Mouse (Mus musculus) urinary bladder, postnatal 14 days (tissue): ENCODE measurements at regions not wholly inside any gene's neighbourhood (a gene's known extent, or its start where the extent isn't known, plus 50 kb on each side); places are given as distances from the start of the nearest gene placed in this dataset.

Experiments
- DNase-seq: peaks from one replicate; pipeline ENCODE4 v3.0.0; 2021; ENCODE audit warnings: low spot score

DNA sequence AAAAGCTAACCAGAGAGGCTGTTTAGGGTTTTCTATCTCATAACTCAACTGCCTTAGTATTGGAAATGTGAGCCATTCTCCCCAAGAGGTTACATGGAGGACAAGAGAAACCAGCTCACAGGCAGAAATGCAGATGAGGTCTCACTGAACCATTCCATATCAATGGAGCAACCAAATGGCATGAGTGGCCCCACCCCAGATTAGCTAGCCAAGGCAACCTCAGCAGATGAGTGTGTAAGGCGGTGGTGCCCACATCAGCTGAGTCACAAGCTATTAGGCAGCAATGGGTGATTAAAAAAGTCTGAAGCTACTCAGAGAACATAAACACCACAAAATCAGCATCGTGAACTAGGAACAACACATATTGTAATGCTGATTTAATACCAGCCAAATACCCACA lies 133.2 kb downstream of the Lpin1 start:
- DNase-seq = no peak

DNA sequence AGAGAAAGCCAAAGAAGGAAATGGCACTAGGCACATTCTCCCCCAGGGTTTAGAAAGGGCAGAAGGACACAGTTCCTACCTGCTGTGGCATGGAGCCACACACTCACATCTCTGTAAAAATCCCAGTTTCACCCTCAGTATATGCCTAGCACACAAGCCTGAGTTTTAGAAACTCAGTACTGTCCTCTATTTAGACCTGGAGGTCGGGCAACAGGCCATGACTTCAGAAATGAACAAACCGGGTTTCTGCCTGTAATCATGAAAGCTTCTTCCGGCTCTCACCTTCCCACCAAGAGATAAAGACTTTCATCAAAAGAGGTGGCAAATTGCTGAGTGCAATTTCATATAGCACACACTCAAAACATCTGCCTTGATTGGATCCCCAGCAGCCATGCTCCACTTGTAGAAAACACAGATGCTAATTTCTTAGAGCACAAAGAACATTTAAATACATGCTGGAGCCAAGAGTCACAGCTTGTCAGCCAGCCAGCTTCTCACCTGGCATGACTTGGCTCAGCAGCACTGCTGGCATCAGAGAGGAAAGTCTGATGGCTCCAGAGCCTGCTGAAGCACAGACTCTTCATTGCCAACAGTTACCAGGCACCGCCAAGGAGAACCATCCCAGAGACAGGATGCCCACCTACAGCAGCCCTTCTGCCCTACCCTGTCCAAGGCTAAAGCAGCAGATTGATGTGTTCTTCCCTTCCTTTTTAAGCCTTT lies 136.2 kb downstream of the Lpin1 start:
- no peak for DNase-seq

DNA sequence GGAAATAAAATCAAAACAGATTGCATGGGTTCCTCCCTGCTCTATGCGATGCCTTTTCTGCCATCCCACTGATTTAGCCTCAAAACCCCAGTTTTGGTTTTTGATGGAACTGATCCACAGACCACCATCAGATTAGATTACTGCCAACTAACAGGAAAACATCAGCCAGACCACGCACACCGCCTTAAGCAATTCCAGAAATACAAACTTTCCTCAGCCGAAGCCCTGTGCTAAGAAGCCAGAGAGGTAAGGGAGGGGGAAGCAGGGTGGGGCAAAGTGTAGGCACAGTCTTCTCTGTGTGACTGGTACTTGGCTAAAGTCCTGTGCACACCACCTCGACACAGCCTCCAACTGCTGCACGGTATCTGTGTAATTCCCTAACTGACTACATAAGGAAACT lies 153.3 kb downstream of the Lpin1 start:
- no peak for DNase-seq

DNA sequence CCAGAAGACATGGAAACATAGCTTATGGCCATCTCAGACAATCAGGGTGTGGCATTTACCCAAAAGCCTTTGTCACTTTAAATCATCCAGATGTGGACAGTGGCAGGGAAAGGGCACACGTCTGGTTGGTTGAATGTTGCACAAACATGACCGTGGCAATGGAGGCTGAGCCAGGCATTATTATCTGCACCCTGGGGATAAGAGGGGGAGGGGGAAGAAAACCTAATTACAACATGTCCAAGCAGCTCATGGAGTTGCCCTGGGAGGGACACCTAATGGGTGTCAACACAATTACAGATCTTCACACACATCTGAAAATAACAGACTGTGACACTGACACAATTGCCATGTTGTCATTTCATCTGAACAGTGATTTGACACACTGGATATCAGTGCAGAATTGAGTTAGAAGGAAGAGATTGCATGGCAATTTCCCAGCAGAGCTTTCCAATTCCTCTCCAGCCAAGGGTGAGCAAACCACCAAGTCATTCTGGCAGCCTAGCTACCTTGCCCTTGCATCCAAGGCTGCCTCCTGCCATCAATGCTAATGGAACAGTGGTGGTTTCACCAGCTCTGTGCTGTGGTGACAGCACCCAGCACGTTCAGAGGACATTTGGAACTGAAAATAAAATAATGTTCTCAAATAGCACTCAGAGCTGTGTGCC lies 159.9 kb downstream of the Lpin1 start:
- no peak for DNase-seq

DNA sequence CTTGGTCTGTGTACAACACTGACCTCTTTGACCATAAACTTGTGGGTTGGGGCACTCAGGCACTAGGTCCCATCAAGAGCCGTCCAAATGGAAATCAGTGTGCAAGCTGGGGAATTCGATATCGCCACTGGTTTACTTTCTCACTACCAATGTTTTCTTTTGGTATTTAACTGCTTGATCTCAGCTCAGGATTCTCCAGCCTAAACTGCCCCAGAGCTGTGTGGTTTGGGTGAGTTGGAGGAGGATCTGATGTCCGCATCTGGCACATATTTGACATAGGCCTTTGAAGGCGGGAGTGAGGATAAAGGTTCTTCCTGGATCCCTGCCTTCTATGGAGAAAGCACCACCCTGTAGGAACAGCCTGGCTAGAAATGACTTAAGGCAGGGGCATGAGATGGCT lies 172.0 kb downstream of the Lpin1 start:
- no peak for DNase-seq

DNA sequence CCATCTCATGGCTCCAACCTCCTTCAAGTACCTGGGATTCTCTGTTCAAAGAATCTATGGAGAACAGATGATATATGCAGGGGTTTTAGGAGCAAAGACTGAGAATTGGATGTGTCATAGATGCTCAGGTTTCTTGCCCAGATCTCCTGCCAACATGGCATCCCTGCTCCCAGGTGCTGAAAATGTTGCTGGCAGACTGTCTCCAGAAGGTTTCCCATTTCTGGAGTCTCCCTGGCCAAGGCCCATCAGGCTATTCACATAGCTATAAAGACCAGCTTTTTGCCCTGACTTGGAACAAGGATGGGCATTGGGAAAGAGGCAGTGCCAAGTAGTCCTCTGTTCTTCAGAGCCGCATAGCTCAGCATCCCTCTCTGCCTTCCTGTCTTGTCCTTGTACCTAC lies 173.8 kb downstream of the Lpin1 start:
- no peak for DNase-seq

DNA sequence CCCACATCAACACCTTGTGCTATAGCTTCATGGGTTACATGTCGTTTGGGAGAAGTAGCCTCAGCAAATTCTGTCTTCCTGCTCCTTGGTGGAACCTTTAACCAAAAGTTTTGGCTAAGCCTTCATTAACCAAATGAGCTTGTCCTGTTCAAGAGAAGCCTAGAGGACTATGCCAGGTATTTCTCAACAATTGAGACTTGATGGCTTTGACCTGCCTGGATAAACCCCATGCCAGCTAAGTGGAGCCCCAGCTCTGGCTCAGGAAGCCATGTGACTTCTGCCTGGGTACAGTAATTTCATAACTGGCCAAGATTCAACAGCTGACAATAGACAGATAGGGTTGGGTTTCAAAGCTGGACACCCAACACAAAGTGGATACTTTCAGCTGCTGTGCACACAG lies 174.5 kb downstream of the Lpin1 start:
- DNase-seq = no peak

DNA sequence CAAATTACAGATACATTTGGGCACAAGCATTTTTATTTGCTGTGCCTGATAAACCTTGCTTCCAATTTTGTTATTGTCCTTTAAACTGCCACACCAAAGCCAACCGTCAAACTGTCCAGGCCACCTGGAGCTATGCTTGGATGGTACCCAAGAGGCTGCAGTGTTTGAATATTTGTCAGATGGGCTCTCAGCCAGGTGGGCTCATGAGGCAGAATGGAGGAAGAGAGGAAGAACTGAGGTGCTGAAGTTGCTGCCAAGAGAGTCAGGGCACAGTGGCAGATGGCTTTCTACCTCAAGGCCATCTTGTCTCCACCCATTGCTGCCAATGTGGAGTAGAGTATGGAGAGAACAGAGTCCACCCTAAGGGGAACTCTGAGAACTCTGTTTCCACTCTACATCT lies 176.0 kb downstream of the Lpin1 start:
- DNase-seq = peak; percentile 20

DNA sequence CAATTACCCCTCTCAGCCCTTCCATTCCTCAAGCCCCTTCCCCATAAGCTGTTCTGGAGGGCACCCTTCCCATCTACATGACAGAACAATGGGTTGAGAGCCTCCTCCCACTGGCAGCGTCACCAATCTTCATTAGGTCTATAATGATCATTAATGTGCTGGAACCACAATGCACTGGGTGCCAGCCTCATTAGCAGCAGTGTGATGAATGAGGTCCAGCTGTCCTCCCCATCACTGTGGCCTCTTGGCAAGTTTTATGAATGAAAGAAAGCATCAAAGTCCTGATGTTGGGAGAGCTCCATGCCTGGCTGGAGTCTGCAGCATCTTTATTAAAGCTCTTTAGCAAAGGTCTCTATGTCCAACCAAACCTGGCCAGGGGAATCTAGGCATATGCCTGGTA lies 176.5 kb downstream of the Lpin1 start:
- no peak for DNase-seq

DNA sequence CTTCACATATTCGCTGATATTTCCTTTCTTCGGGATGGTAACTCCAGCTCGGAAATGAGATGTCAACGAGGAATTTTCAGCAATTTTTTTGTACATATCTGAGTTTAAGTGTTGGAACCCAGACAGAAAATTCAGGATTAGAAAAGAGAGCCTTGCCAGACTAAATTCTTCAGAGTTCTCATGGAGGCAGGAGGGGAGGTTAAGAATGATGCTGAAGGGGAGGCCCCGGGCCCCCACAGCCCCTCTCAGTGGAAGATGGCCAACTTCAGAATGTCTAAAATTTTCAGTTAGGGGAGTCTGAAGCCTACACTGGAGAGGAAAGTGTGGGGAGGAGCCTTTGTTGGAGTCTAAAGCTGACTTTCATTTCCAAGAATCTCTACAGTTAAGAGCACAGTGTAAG lies 184.8 kb downstream of the Lpin1 start:
- DNase-seq = no peak

DNA sequence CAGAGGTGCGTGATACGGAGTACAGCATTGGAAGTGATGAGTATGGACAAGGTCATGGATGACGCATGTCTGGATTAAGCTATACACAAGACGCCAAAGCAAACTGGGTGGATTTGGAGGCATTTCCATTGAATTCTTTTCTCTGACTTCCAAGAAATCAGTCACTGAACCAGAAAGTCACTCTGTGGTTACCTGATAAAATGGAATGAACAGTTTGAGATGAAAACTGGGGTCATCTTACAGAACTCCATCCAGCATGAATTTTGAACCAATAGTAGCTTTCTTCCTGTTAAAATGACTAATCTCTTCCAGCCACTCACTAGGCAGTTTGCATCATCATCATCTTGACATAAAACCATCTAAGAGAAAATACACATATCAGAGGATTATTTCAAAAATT lies 186.2 kb downstream of the Lpin1 start:
- DNase-seq = no peak

DNA sequence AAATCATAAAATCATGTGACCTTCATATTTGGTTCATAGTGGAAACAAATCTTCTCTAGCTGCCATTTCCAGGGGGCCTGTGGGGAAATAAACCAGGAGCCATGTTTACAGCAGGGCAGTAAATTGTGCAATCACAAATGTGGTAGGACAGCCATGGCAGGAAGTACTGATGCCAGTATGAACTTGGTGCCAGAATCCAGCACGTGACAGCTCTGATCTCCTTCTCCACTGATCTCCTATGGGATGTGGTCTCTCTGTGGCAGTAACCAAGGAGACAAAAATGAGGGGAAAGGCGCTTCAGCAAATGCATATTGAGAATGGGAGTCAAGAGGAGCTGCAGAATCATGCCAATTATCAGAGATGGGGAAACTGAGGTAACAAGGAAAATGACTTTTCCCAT lies 215.0 kb downstream of the Lpin1 start:
- DNase-seq = no peak

DNA sequence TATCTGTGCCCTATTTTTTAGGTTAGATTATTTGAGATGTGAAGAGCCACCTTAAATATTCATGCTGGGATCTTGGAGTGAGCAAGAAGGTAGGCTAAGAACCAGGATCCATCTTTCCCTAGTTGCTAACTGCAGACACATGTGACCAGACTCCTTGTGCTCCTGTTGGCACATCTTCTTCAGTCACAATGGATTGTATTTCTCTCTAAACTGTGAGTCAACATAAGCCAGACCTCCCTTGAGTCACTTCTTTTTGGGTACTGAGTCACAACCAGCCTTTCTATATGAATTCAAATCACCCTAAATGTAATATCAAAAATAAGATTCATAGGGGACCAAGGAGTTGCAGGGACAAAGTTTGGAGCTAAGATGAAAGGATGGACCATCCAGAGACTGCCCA lies 217.9 kb downstream of the Lpin1 start:
- DNase-seq = no peak

DNA sequence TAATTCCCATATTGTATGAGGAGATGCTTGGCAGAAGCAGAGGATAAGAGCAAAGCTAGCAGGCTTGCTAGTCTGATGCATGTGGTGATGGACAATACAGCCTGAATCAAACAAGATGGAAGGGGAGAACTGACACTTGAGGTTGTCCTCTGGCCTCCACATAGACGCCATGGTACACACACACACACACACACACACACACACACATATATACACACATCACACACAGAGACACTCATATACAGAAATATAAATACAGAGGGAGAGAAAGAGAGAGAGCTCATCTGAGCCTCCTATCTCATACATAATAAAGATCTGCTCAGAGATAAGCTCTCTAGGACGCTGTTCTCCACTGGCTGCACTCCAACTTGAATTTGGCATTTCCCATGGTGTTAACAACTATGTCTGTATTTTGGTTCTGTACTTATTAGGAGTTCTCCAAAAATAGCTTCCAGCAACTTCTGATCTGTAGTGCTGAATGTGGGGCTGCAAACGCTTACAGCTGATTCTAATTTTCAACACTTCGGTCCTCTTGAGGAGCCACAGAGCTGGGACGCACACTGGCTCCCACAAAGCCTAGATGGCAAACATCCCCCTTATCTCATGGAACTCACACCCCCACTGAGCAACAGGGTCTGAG lies 219.0 kb downstream of the Lpin1 start:
- DNase-seq = peak; percentile 19

DNA sequence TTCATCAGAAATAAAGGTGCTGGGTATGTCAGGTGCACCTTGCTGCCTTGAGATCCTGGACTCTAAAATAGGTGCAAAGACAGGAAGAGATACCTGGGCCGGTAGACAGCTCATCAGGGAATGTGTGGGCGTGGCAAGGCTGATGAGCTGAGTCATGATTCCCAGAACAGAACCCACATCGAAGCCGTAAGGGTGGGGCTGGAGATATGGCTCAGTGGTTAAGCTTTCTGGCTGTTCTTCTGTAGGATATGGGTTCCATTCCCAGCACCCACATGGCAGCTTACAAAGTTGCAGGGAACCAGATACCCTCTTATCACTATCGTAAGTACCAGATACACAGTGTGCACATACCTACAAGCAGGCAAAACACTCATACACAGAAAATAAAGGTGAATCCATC lies 219.6 kb downstream of the Lpin1 start:
- no peak for DNase-seq

DNA sequence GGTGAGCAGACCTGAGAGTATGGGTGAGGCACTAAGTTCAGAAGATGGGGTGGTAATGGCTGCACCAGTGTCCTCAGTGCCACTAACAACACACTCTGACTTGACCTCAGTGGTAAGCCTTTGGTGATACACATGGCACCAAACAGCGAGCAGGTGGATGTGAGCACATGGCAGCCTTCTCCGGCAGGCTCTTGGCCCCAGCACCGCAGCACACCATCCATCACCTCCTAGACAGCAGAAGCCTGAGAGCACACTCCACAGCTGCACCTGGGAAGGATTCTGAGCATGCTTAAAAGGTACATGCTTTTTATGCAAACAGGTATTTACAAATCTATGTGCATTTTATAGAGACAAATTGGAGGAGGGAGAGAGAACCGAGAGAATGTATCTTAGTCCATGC lies 223.7 kb downstream of the Lpin1 start:
- DNase-seq = no peak

DNA sequence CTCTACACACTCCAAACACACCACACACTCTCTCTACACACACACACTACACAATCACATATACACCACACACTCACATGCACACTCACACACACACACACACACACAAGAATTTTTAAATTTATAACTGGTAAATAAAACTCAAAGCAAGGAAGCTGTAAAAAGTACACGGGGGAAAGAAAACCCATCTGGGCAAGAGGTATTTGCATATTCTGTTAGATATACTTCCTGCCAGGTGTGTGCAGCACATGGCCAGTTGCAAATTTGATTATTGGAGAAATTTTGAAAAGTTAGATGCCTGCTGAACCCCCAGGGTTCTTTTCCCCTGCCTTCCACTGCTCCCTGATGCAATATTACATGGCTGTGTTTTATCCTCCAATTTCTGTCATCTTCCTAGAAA lies 226.4 kb downstream of the Lpin1 start:
- DNase-seq = no peak

DNA sequence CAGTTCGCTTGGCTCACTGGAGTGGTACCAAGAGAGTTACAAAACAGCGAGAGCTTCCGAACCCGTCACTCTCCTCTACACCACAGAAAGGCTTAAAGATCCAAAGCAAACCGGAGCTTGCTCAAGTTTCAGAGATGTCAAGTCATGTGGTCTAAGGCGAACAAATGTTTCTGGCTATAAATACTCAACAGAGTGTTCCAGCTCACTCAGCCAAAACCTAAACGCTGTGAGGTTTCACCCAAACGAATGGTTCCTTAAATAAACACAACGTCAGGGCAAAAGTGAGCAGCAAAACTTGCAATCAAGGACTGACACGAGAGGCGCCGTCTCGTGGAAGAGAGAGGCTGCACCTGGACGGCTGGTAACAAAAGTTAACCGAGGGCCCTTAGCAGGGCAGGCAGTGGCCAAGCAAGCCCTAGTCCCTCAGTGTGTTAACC lies 227.2 kb downstream of the Lpin1 start:
- DNase-seq = no peak

DNA sequence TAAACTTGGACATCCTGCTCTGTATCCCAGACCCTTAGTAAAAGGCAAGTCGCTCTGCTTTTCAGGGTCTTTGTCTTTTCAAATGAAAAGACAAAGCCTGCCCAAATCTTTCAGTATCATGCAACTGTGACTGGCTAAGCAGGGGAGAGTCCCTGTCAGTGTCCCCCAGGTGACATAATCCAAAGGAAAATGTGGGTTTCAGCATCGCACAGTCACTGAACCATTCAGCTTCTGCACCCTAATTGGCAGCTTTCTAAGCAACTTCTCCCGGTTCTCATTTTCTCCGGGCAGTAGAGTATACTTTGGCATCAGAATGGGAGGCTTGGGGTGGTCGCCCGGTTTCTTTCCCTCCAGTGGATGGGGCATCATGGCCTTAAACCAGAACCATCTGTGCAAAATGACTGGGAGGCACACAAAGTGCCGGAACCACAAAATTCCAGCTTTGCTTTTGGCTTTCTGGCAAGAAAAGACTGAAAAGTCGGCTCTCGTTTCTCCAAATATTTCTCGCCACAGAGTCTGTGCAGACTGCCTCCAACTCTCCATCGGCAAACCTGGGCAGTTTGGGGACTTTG lies 228.3 kb downstream of the Lpin1 start:
- DNase-seq = no peak

DNA sequence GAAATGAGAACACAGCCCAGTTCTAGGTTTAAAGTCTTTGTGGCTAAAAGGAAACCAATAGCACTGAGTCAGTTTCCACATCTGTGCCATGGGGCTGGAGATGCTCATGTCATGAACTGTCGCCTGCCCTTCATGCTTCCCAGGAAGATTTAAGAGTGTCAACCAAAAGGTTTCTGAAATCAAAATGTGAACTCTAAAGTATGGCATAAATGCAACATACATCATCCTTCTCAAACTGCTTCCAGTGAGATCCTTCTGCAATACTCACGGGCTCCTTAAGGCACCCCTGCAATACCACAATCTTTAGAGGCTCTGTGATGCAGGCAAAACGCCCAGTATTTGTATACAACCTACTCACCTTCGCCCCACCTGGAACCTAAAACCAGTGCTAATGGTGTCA lies 229.7 kb downstream of the Lpin1 start:
- no peak for DNase-seq

DNA sequence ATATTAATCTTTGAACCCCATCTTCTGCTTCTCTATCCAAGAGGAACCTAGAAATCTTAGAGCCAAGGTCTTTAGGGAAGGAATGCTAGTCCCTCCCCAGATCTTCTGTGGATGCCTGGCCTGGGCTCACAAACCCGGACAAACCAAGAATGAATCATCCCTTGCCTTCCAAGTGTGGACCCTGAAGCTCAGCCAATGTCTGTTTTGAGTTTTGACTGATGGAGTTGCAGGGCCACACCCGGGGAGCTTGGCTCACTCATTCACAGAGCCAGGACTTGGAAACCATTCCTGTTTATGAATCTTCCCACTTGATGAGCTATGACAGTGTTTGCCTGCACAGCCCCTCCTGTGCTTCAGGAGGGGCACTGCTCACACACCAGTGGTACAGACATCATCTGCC lies 230.4 kb downstream of the Lpin1 start:
- DNase-seq = peak; percentile 5

DNA sequence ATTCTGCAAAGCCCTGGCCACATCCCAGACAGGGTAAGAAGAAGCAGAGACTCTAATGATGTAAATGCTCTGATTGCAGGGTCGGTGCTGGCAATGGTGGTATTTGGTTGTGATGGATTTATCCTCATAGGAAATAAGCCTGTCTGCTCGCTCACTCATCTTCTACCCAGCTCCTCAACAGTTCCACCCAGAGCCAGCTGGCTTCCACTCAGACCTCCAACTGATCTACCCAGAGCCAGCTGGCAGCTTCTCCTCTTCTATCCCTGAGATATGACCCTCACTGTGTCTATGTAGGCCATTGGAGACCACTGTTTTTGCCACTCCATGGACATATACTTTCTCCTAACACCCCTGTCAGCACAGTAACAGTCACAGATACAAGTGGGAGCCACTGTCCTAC lies 231.4 kb downstream of the Lpin1 start:
- DNase-seq = no peak

DNA sequence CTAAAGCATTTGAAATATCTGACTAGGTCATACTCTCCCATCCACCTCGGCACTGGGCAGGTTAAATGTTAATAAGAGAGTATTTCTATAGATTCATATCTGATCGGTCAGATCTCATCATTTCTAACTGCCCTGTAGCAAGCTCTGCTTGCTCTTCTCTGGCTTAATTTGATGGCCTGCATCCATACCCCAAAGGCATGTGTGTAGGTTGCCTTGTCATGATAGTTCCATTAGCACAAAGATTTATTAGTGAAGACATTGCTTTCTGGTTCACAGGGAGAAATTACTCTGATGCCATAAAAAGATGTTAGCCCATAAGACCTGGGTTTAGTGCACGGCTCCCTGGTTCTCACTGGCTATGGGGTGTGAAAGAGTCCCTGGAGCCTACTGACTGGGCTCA lies 232.3 kb downstream of the Lpin1 start:
- no peak for DNase-seq
